Mouse (Mus musculus) midbrain, embryonic 11.5 days (tissue): ENCODE measurements around the gene Slc25a21. TPM values are rescaled to one million over a fixed set of nuclear protein-coding genes. Genes with fewer than 3 reads are reported as not detected.
A peak's percentile ranks its signal among the peaks of the same experiment; 100 is the strongest.
"Not testable (repeated sequence)": the region's sequence is repeated elsewhere in the genome, so short reads cannot be mapped to it uniquely, and the experiment has no call there.

Experiments
- ATAC-seq: fragments of 200-750 bp; cut with Nextera tagmentation; 2 replicates; pipeline ENCODE4 v1.8.0; 2017; ENCODE audit warnings: moderate TSS enrichment, moderate library complexity; ENCODE audit not compliant: low FRiP score
- DNase-seq: peaks from one replicate; pipeline ENCODE4 v3.0.0; 2015; ENCODE audit warnings: low spot score; ENCODE audit errors: missing footprints
- H3K27ac ChIP-seq: fragments of 300-500 bp; sonication (generic); 2 replicates; pipeline ENCODE4 v1.5.1; 2014; ENCODE audit warnings: low read depth, low read length
- H3K27me3 ChIP-seq: fragments of 300-500 bp; sonication (generic); 2 replicates; pipeline ENCODE4 v1.6.1; 2014; ENCODE audit warnings: mild to moderate bottlenecking, low read length, moderate library complexity, mixed read lengths; ENCODE audit not compliant: control insufficient read depth, insufficient read depth
- H3K36me3 ChIP-seq: fragments of 300-500 bp; sonication (generic); 2 replicates; pipeline ENCODE4 v1.6.1; 2014; ENCODE audit warnings: mild to moderate bottlenecking, low read length, moderate library complexity, mixed read lengths; ENCODE audit not compliant: control insufficient read depth, insufficient read depth
- H3K4me1 ChIP-seq: fragments of 300-500 bp; sonication (generic); 2 replicates; pipeline ENCODE4 v1.6.1; 2014; ENCODE audit warnings: low read length; ENCODE audit not compliant: control insufficient read depth, insufficient read depth
- H3K4me2 ChIP-seq: fragments of 300-500 bp; sonication (generic); 2 replicates; pipeline ENCODE4 v1.6.1; 2014; ENCODE audit warnings: mild to moderate bottlenecking, moderate library complexity
- H3K4me3 ChIP-seq: fragments of 300-500 bp; sonication (generic); 2 replicates; pipeline ENCODE4 v1.5.1; 2014; ENCODE audit warnings: low read depth, low read length
- H3K9ac ChIP-seq: fragments of 300-500 bp; sonication (generic); 2 replicates; pipeline ENCODE4 v1.6.1; 2014; ENCODE audit warnings: low read length
- H3K9me3 ChIP-seq: fragments of 300-500 bp; sonication (generic); 2 replicates; pipeline ENCODE4 v1.6.1; 2016; ENCODE audit warnings: low read length; ENCODE audit not compliant: control insufficient read depth
- WGBS: fragments of 180-500 bp; shearing (Covaris S2); extraction: QIAGEN DNeasy Blood & Tissue Kit; methylation state at CpG from one replicate; pipeline ENCODE4 v1.1.7; 2014; 5-methylcytosine and 5-hydroxymethylcytosine counted together
- polyA plus RNA-seq: library from polyadenylated mRNA; unstranded; fragments of >200 nt; fragmentation: Nextera tagmentation; extraction: Ambion mirVana; gene quantifications from 2 replicates; pipeline ENCODE4 v1.2.1, GENCODE M21; 2014

Slc25a21 gene
- polyA plus RNA-seq, 1 experiment from 2014 or later = 2.5 TPM

- not testable (repeated sequence) for H3K27me3 ChIP-seq, H3K27ac ChIP-seq, H3K9ac ChIP-seq, DNase-seq, H3K4me1 ChIP-seq, H3K4me2 ChIP-seq, H3K4me3 ChIP-seq, H3K9me3 ChIP-seq, H3K36me3 ChIP-seq
- WGBS = 84% methylated on average over 5 of the region's 5 CpGs
- ATAC-seq = peak; percentile 47
Observed at GRCm38 (mm10) chr12:57212463-57212862, 15.2 kb upstream of the Slc25a21 start.

GRCm38 (mm10) chr12:57211353-57212311 lies 14.4 kb upstream of the Slc25a21 start:
- peak overlapping the region; percentile 83 for H3K4me2 ChIP-seq
- DNase-seq = peak; percentile 94
- H3K4me1 ChIP-seq = no peaks in the 10 kb centered on the region
- H3K36me3 ChIP-seq = no peaks in the 10 kb centered on the region
- ATAC-seq = peak; percentile 90
- H3K27ac ChIP-seq = peak overlapping the region; percentile 44; the same call in 1 of the 2 replicates
- no peaks in the 10 kb centered on the region for H3K9me3 ChIP-seq
- H3K4me3 ChIP-seq = peak overlapping the region; percentile 43
- H3K9ac ChIP-seq = peak overlapping the region; percentile 81
- 10% methylated on average over 30 of the region's 30 CpGs for WGBS
- H3K27me3 ChIP-seq = no peaks in the 10 kb centered on the region

- DNase-seq = no peak
- Histone ChIP-seq H3K4me2 (no peak overlapping the region), H3K4me3 (no peak overlapping the region), H3K36me3 (no peaks in the 10 kb centered on the region), H3K9ac (no peak overlapping the region), H3K4me1 (no peaks in the 10 kb centered on the region), H3K27me3 (no peaks in the 10 kb centered on the region), H3K9me3 (no peaks in the 10 kb centered on the region), H3K27ac (no peak overlapping the region)
- no peak for ATAC-seq
- 78% methylated on average over 4 of the region's 4 CpGs for WGBS
Observed at GRCm38 (mm10) chr12:57204276-57204851, 7.1 kb upstream of the Slc25a21 start.

- DNase-seq (no peak), ATAC-seq (no peak)
- WGBS = 94% methylated on average over 3 of the region's 3 CpGs
- Histone ChIP-seq H3K27me3 (no peaks in the 10 kb centered on the region), H3K9ac (no peak overlapping the region), H3K9me3 (no peaks in the 10 kb centered on the region), H3K36me3 (no peaks in the 10 kb centered on the region), H3K4me3 (no peak overlapping the region), H3K27ac (no peak overlapping the region), H3K4me1 (peaks cover 6% of the 10 kb centered on the region; the same call in 1 of the 2 replicates), H3K4me2 (no peak overlapping the region)
Observed at GRCm38 (mm10) chr12:57201901-57202300, 4.6 kb upstream of the Slc25a21 start.

GRCm38 (mm10) chr12:57199427-57199826 lies 2.2 kb upstream of the Slc25a21 start:
- no peak overlapping the region for H3K4me2 ChIP-seq
- DNase-seq (no peak), ATAC-seq (no peak)
- no peaks in the 10 kb centered on the region for H3K9me3 ChIP-seq
- H3K4me1 ChIP-seq = peaks cover 11% of the 10 kb centered on the region
- no peak overlapping the region for H3K4me3 ChIP-seq
- no peaks in the 10 kb centered on the region for H3K27me3 ChIP-seq
- no peaks in the 10 kb centered on the region for H3K36me3 ChIP-seq
- no peak overlapping the region for H3K9ac ChIP-seq
- 97% methylated on average over 2 of the region's 2 CpGs for WGBS
- no peak overlapping the region for H3K27ac ChIP-seq

GRCm38 (mm10) chr12:57198269-57198668 lies 997 bp upstream of the Slc25a21 start:
- Histone ChIP-seq H3K9ac (no peak overlapping the region), H3K4me3 (no peak overlapping the region), H3K9me3 (no peaks in the 10 kb centered on the region), H3K27ac (no peak overlapping the region), H3K4me2 (no peak overlapping the region), H3K27me3 (no peaks in the 10 kb centered on the region), H3K36me3 (no peaks in the 10 kb centered on the region), H3K4me1 (peaks cover 11% of the 10 kb centered on the region)
- ATAC-seq (no peak), DNase-seq (peak; percentile 79)

- H3K27me3 ChIP-seq = no peaks in the 10 kb centered on the region
- no peaks in the 10 kb centered on the region for H3K9me3 ChIP-seq
- ATAC-seq = peak; percentile 78
- peaks cover 11% of the 10 kb centered on the region for H3K4me1 ChIP-seq
- H3K9ac ChIP-seq = peak overlapping the region; percentile 66
- peak overlapping the region; percentile 79 for H3K4me2 ChIP-seq
- under 1% methylated on average over 59 of the region's 59 CpGs for WGBS
- DNase-seq = peak; percentile 96
- H3K27ac ChIP-seq = peak overlapping the region; percentile 59
- no peaks in the 10 kb centered on the region for H3K36me3 ChIP-seq
- peak overlapping the region; percentile 52 for H3K4me3 ChIP-seq
Observed at GRCm38 (mm10) chr12:57196608-57197362, 487 bp downstream of the Slc25a21 start.

- Histone ChIP-seq H3K4me2 (peak overlapping the region; percentile 79), H3K27me3 (no peaks in the 10 kb centered on the region), H3K4me1 (peaks cover 11% of the 10 kb centered on the region), H3K27ac (peak overlapping the region; percentile 59), H3K9me3 (no peaks in the 10 kb centered on the region), H3K36me3 (no peaks in the 10 kb centered on the region), H3K9ac (peak overlapping the region; percentile 66), H3K4me3 (peak overlapping the region; percentile 52)
- WGBS = 4% methylated on average over 8 of the region's 8 CpGs
- peak; percentile 8; the same call in 1 of the 2 replicates for ATAC-seq
- DNase-seq = no peak
Observed at GRCm38 (mm10) chr12:57196286-57196607, 1.0 kb downstream of the Slc25a21 start.

GRCm38 (mm10) chr12:57194609-57195008 lies 2.7 kb downstream of the Slc25a21 start:
- 42% methylated on average over 3 of the region's 3 CpGs for WGBS
- ATAC-seq (no peak), DNase-seq (no peak)

More at GRCm38 (mm10) chr12:57194609-57195008, 2.7 kb downstream of the Slc25a21 start:
- Histone ChIP-seq H3K4me1 (peaks cover 11% of the 10 kb centered on the region), H3K9me3 (no peaks in the 10 kb centered on the region), H3K36me3 (no peaks in the 10 kb centered on the region), H3K27me3 (no peaks in the 10 kb centered on the region), H3K27ac (no peak overlapping the region), H3K4me3 (no peak overlapping the region), H3K4me2 (no peak overlapping the region), H3K9ac (no peak overlapping the region)
